Mouse (Mus musculus): ENCODE measurements around the gene Gas2. TPM values are rescaled to one million over a fixed set of nuclear protein-coding genes. Genes with fewer than 3 reads are reported as not detected.

Gene Gas2
- polyA plus RNA-seq, 1 experiment from 2014 or later, result 176 TPM

- Histone ChIP-seq H3K4me2 (no peak overlapping the region), H3K27me3 (no peaks in the 10 kb centered on the region), H3K27ac (no peak overlapping the region; the same call in 1 of the 2 replicates), H3K36me3 (0 out of 2 replicates have a peak, but pooled peaks cover 2% of the 10 kb centered on the region), H3K4me1 (replicated peaks) (no peaks in the 10 kb centered on the region), H3K4me3 (replicated peaks) (no peak overlapping the region), H3K9me3 (no peaks in the 10 kb centered on the region), H3K9ac (replicated peaks) (no peak overlapping the region)
- ATAC-seq (ENCODE audit: insufficient number of reproducible peaks, insufficient read depth, low FRiP score, low TSS enrichment, low read depth), result no peak
- WGBS, result 83% methylated on average over 5 of the region's 5 CpGs
These were observed 9.8 kb upstream of the Gas2 start for GRCm38 (mm10) chr7:51851890-51852507.

GRCm38 (mm10) chr7:51862097-51862492, 280 bp downstream of the Gas2 start, which contains the start of gene Fancf:
Gene Fancf, minus strand, starts transcription at chr7:51862267.
- ATAC-seq (ENCODE audit: insufficient number of reproducible peaks, insufficient read depth, low FRiP score, low TSS enrichment, low read depth), result peak; percentile 96
- WGBS, result under 1% methylated on average over 42 of the region's 43 CpGs

GRCm38 (mm10) chr7:51862842-51863241, 1.0 kb downstream of the Gas2 start:
- peak overlapping the region; percentile 90; the same call in 1 of the 2 replicates for H3K9ac ChIP-seq (replicated peaks)
- peaks cover 15% of the 10 kb centered on the region for H3K36me3 ChIP-seq
- no peak overlapping the region for H3K27ac ChIP-seq
- H3K4me3 ChIP-seq (replicated peaks), result peak overlapping the region; percentile 66
- no peaks in the 10 kb centered on the region for H3K27me3 ChIP-seq
- H3K4me1 ChIP-seq (replicated peaks), result peaks cover 33% of the 10 kb centered on the region
- H3K4me2 ChIP-seq, result peak overlapping the region; percentile 66
- no peak for ATAC-seq (ENCODE audit: insufficient number of reproducible peaks, insufficient read depth, low FRiP score, low TSS enrichment, low read depth)
- WGBS, result 64% methylated on average over 3 of the region's 3 CpGs
- H3K9me3 ChIP-seq, result no peaks in the 10 kb centered on the region

More at GRCm38 (mm10) chr7:51862097-51862492, 280 bp downstream of the Gas2 start, which contains the start of gene Fancf:
- peak within 1 kb of the TSS; percentile 90 for H3K9ac ChIP-seq (replicated peaks)
- H3K27ac ChIP-seq, result peak within 1 kb of the TSS; percentile 99
- H3K4me3 ChIP-seq (replicated peaks), result peak within 1 kb of the TSS; percentile 66
- no peaks in the 10 kb centered on the region for H3K9me3 ChIP-seq
- H3K36me3 ChIP-seq, result peaks cover 20% of the 10 kb centered on the region
- no peaks in the 10 kb centered on the region for H3K27me3 ChIP-seq
- H3K4me1 ChIP-seq (replicated peaks), result peaks cover 33% of the 10 kb centered on the region
- H3K4me2 ChIP-seq, result peak within 1 kb of the TSS; percentile 66

GRCm38 (mm10) chr7:51865336-51865735, 3.5 kb downstream of the Gas2 start:
- H3K4me3 ChIP-seq (replicated peaks), result no peak overlapping the region
- H3K4me2 ChIP-seq, result peak overlapping the region; percentile 4; the same call in 1 of the 2 replicates
- H3K27me3 ChIP-seq, result no peaks in the 10 kb centered on the region
- peaks cover 33% of the 10 kb centered on the region for H3K4me1 ChIP-seq (replicated peaks)
- WGBS, result 67% methylated on average over 1 of the region's 1 CpGs
- ATAC-seq (ENCODE audit: insufficient number of reproducible peaks, insufficient read depth, low FRiP score, low TSS enrichment, low read depth), result no peak
- peak overlapping the region; percentile 54 for H3K27ac ChIP-seq
- peaks cover 12% of the 10 kb centered on the region for H3K36me3 ChIP-seq
- H3K9ac ChIP-seq (replicated peaks), result no peak overlapping the region
- no peaks in the 10 kb centered on the region for H3K9me3 ChIP-seq

GRCm38 (mm10) chr7:51867983-51868382, 6.2 kb downstream of the Gas2 start:
- Histone ChIP-seq H3K4me2 (no peak overlapping the region), H3K4me3 (replicated peaks) (no peak overlapping the region), H3K9ac (replicated peaks) (no peak overlapping the region), H3K9me3 (no peaks in the 10 kb centered on the region), H3K36me3 (peaks cover 7% of the 10 kb centered on the region; the same call in 1 of the 2 replicates), H3K27me3 (no peaks in the 10 kb centered on the region), H3K4me1 (replicated peaks) (peaks cover 20% of the 10 kb centered on the region), H3K27ac (no peak overlapping the region)
- 83% methylated on average over 1 of the region's 1 CpGs for WGBS
- no peak for ATAC-seq (ENCODE audit: insufficient number of reproducible peaks, insufficient read depth, low FRiP score, low TSS enrichment, low read depth)

- WGBS, result 100% methylated on average over 1 of the region's 1 CpGs
- no peaks in the 10 kb centered on the region for H3K27me3 ChIP-seq
- no peaks in the 10 kb centered on the region for H3K9me3 ChIP-seq
- no peak for ATAC-seq (ENCODE audit: insufficient number of reproducible peaks, insufficient read depth, low FRiP score, low TSS enrichment, low read depth)
- H3K9ac ChIP-seq (replicated peaks), result no peak overlapping the region
- peaks cover 7% of the 10 kb centered on the region; the same call in 1 of the 2 replicates for H3K36me3 ChIP-seq
- no peak overlapping the region for H3K4me3 ChIP-seq (replicated peaks)
- no peak overlapping the region for H3K27ac ChIP-seq
- H3K4me1 ChIP-seq (replicated peaks), result 0 out of 2 replicates have a peak, but pooled peaks cover 10% of the 10 kb centered on the region
- H3K4me2 ChIP-seq, result no peak overlapping the region
These were observed 10.2 kb downstream of the Gas2 start for GRCm38 (mm10) chr7:51872041-51872440.

GRCm38 (mm10) chr7:51872597-51872996, 10.8 kb downstream of the Gas2 start:
- no peak overlapping the region for H3K27ac ChIP-seq
- no peak overlapping the region for H3K9ac ChIP-seq (replicated peaks)
- no peak for ATAC-seq (ENCODE audit: insufficient number of reproducible peaks, insufficient read depth, low FRiP score, low TSS enrichment, low read depth)
- no peaks in the 10 kb centered on the region for H3K27me3 ChIP-seq
- H3K4me1 ChIP-seq (replicated peaks), result 0 out of 2 replicates have a peak, but pooled peaks cover 14% of the 10 kb centered on the region
- no peak overlapping the region for H3K4me2 ChIP-seq
- H3K9me3 ChIP-seq, result no peaks in the 10 kb centered on the region
- H3K36me3 ChIP-seq, result peaks cover 7% of the 10 kb centered on the region; the same call in 1 of the 2 replicates
- no peak overlapping the region for H3K4me3 ChIP-seq (replicated peaks)

- ATAC-seq (ENCODE audit: insufficient number of reproducible peaks, insufficient read depth, low FRiP score, low TSS enrichment, low read depth), result no peak
- H3K4me1 ChIP-seq (replicated peaks), result peaks cover 30% of the 10 kb centered on the region
These were observed 14.5 kb downstream of the Gas2 start for GRCm38 (mm10) chr7:51876316-51876715.

GRCm38 (mm10) chr7:51878730-51879129, 16.9 kb downstream of the Gas2 start:
- no peaks in the 10 kb centered on the region for H3K9me3 ChIP-seq
- peak overlapping the region; percentile 49 for H3K4me3 ChIP-seq (replicated peaks)
- H3K27me3 ChIP-seq, result no peaks in the 10 kb centered on the region
- peak overlapping the region; percentile 99 for H3K27ac ChIP-seq
- peak overlapping the region; percentile 75 for H3K4me2 ChIP-seq
- H3K4me1 ChIP-seq (replicated peaks), result peaks cover 35% of the 10 kb centered on the region
- H3K9ac ChIP-seq (replicated peaks), result peak overlapping the region; percentile 71
- peak; percentile 86 for ATAC-seq (ENCODE audit: insufficient number of reproducible peaks, insufficient read depth, low FRiP score, low TSS enrichment, low read depth)
- no peaks in the 10 kb centered on the region for H3K36me3 ChIP-seq
- 0% methylated on average over 8 of the region's 8 CpGs for WGBS

More at GRCm38 (mm10) chr7:51876316-51876715, 14.5 kb downstream of the Gas2 start:
- no peak overlapping the region for H3K4me2 ChIP-seq
- no peak overlapping the region for H3K9ac ChIP-seq (replicated peaks)
- H3K27me3 ChIP-seq, result no peaks in the 10 kb centered on the region
- H3K4me3 ChIP-seq (replicated peaks), result no peak overlapping the region
- H3K36me3 ChIP-seq, result no peaks in the 10 kb centered on the region; the same call in 1 of the 2 replicates
- H3K9me3 ChIP-seq, result no peaks in the 10 kb centered on the region
- peak overlapping the region; percentile 41; the same call in 1 of the 2 replicates for H3K27ac ChIP-seq

- peaks cover 35% of the 10 kb centered on the region for H3K4me1 ChIP-seq (replicated peaks)
- peak overlapping the region; percentile 99 for H3K27ac ChIP-seq
- peak overlapping the region; percentile 49 for H3K4me3 ChIP-seq (replicated peaks)
- peak overlapping the region; percentile 75 for H3K4me2 ChIP-seq
- H3K27me3 ChIP-seq, result no peaks in the 10 kb centered on the region
- H3K9me3 ChIP-seq, result no peaks in the 10 kb centered on the region
- peak overlapping the region; percentile 71 for H3K9ac ChIP-seq (replicated peaks)
- WGBS, result 2% methylated on average over 17 of the region's 17 CpGs
- no peaks in the 10 kb centered on the region for H3K36me3 ChIP-seq
- peak; percentile 91 for ATAC-seq (ENCODE audit: insufficient number of reproducible peaks, insufficient read depth, low FRiP score, low TSS enrichment, low read depth)
These were observed 17.4 kb downstream of the Gas2 start for GRCm38 (mm10) chr7:51879136-51879723.

GRCm38 (mm10) chr7:51880121-51880520, 18.3 kb downstream of the Gas2 start:
- 61% methylated on average over 4 of the region's 4 CpGs for WGBS
- no peaks in the 10 kb centered on the region for H3K27me3 ChIP-seq
- H3K4me3 ChIP-seq (replicated peaks), result peak overlapping the region; percentile 49
- no peak for ATAC-seq (ENCODE audit: insufficient number of reproducible peaks, insufficient read depth, low FRiP score, low TSS enrichment, low read depth)
- H3K9me3 ChIP-seq, result no peaks in the 10 kb centered on the region
- H3K4me1 ChIP-seq (replicated peaks), result peaks cover 35% of the 10 kb centered on the region
- no peaks in the 10 kb centered on the region for H3K36me3 ChIP-seq
- H3K4me2 ChIP-seq, result peak overlapping the region; percentile 75
- H3K9ac ChIP-seq (replicated peaks), result peak overlapping the region; percentile 40; the same call in 1 of the 2 replicates
- peak overlapping the region; percentile 99 for H3K27ac ChIP-seq

Measured in limb, embryonic 12.5 days (tissue).